Mouse (Mus musculus) c-Kit-positive CD71-positive TER-119-positive erythroid progenitor cells, embryonic 14.5 days (primary cell): ENCODE data around the gene Ncstn.

Experiments used
- DNase-seq: peaks from one replicate; pipeline ENCODE4 v3.0.0-alpha.2; 2013; ENCODE audit warnings: low spot score

The Ncstn gene

DNA sequence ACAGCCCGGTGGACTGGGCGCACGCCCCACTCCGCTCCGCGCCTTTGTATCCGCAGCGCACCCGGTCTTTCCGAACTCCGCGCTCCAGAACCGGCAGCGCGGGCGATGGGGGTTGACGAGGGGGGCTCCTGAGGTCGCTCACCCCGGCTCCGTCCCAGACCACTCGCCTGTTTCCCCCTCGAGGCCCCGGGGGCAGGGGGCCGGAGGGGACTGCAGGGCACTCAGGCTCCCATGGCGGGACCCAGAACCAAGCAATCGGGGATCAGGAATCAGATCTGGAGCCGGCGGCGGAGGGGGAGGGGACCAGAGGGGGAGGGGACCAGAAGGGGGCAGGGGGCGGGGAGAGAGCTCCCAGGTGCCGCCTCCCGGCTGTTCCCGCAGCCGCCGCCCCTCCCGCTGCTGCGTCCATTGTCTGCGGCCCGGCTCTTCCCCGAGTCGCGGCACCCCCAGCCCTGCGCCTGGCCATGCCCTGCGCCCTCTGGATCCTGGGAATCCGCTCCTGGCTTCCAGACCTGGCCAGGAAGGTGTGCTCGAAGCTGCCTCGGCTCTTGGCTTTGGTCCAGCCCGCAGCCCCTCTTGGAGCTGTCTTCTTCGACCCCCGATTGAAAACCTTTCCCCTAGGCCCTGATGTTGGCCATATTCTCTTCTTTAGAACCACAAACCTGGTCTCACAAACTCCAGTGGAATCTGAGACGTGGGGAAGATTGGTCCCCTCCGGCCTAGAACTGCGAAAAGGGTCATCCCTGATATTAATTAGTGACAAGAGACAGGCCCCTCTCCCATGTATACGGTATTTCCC lies 55.4 kb downstream of the Ncstn start:
- DNase-seq, result peak; percentile 49

DNA sequence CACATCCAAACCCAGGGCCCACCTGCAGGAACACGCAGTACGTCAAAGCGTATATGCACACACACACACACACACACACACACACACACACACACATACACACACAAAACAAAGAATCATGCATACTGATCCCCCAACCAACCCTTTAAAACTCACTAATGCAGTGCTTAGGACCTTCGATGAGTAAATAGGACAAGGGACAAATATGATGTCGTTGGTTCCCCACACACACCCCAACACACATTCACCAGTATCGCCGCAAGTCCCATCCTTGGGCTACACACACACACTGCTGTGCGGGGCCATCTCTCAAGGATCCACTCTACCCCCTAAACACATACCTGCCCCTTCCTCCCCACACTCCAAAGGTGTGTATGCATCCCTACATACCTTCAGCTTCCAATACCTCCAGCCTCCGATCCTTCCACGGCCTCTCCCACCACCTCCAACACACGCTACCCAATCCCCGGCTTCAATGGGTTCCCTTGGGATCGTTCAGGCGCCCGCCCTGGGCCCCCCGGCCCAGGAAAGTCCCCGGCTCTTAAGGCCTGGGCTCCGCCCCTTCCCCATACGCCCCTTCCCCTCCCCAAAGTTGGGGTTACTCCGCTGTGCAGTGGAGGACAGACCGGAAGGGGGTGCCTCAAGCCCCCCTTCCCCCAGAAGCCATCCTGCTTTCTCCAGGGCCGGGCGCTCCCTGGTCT lies 56.2 kb downstream of the Ncstn start:
- no peak for DNase-seq

DNA sequence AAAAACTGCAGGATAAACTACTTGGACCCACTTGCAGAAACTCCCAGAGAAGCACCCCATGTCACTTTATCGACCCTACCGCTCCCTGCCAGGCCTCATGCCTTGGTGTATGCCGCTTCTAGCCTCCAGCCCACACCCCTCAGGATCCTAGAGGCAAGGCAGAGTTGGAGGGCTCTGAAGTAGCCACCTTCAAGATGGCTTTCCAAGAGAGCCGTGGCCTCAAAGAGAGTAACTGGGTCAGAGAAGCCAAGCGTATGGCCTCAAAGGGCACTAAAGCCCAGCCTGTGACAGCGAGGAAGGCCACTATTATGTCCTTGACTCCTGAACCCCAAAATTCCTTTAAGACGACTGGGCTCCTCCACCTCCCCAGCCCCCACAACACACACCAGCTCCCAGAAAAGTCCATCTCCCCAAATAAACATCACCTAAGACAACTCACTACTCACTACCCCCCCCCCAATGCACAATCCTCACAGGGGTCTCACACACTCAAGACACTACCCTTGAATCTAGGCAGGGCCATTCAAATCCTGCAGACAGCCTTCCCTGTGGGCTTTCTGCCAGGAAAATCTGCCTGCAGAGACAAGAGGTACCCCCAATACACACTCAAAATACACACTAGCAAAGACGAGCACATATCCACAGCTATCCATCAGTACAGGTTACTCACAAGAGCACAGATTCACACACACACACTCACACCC lies 57.2 kb downstream of the Ncstn start:
- DNase-seq, result no peak

DNA sequence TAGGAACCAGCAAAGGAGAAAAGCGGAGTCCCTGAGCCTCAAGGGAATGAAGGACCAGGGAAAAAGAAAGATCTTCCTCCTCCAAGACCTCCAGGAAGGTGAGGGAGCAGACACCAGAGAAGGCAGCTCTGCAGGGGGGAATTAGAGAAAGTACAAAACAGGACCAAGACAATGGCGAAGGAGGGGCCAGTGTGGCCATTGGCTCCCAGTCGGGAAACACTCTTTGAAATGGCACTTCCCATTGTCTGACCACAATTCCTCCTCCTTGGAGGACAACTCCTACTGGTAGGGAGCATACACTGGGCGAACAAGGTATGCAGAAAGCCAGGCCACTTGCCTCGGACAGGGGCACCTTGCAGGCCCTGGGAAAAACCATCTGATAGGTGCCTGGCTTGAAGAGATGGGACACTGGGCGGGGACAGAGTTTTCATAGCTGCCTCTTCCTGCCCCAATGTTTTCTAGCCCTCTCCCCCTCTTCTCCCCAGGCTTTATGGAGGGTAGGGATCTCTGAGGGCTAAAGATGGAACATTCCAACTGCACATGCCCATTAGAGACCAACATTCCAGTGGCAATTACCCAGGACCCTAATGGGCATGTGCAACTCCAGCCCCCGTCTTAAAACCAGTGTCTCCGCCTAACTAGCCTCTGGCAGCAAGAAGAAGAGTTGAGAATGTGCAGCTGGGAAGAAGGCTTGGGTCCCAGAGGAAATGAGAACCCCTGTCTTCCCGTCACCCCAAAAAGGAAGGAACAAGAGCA lies 58.3 kb downstream of the Ncstn start:
- no peak for DNase-seq

DNA sequence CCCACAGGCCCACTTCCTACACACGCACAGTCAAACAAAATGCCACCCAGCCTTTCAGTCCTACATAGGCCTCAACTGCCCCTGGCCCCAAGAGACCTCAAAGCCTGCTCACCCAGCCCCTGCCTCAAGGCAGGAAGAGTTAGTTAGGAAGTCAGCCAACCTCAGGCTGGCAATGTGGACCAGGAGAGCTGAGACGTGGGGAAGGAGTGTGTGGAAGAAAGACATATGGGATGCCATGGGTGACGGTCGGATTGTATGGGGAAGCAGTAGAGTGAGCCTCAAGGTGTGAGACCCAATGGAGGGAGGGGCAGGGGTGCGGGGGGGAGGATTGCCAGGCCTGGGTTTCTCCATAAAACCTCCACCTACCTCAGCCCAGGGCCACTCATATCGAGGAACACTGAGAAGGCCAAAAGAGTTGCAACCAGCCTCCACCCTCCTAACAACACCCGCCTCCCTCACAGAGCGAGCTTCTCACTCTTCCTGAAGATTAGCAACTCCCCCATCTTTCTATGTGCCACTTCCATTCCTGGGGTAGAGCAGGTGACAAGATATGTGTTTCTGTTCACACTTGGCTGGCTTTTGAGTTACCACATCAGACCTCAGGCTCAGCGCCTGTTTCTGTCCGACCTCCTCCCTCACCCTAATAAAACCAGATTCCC lies 62.6 kb downstream of the Ncstn start:
- no peak for DNase-seq

DNA sequence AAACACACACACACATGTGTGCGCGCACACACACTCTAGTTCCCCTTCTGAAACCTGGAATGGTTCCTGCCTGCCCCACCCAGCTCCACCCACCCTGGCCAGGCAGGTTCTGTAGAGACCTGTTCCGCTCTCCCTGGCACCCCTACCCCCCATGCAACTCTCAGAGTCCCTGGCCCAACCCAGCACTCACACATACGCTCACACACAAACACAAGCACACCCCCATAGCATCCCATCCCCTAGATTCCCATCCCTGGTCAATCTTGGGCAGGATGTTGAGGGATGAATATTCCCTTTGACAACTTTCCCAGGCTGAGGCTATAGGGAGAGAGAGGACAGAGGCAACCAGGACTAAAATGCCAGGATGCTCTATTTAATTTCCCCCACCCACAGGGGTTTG lies 63.3 kb downstream of the Ncstn start:
- no peak for DNase-seq

DNA sequence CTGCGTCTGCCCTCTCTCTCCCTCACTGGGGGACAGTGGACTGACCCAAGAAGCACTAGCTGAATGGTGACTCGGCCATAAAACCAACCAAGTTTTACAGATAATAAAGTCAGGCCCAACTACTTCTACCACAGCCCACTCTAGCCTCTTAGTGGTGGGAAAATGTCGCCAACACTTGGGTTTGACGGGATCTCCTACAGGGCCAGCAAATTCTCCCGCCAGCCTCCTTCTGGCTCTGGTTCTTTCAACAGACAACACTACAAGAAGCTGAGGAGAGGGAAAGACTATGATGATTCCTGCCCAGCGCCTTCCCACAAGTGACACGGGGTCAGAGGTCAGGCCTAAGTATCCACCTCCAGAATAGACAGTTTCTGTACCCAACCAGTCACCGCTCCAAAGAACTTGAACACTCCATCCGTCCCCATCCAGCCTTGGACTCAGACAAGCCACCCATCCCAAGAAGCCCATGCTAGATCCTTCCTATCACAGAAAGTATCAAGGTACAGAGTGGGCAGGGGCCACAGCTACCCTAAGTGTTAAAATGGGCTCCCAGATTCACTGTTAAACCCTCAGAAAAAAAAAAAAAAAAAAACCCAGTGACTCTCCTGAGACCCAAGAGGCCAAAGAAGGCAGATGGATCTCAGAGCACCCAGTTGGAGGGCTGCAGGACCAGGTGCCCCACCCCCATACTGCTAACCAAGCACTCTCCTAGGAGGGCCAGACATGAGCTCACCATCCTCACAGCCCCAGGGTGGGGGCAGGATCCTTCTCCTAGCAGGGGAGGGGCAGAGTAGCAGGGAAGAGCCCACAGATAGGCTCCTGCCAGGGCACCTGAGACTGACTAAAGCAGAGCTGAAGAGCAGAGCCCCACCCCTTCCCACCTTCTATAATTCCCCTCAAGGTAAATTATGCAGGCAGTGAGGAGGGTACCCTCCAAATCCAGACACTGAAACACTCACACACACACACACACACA lies 64.0 kb downstream of the Ncstn start:
- no peak for DNase-seq

DNA sequence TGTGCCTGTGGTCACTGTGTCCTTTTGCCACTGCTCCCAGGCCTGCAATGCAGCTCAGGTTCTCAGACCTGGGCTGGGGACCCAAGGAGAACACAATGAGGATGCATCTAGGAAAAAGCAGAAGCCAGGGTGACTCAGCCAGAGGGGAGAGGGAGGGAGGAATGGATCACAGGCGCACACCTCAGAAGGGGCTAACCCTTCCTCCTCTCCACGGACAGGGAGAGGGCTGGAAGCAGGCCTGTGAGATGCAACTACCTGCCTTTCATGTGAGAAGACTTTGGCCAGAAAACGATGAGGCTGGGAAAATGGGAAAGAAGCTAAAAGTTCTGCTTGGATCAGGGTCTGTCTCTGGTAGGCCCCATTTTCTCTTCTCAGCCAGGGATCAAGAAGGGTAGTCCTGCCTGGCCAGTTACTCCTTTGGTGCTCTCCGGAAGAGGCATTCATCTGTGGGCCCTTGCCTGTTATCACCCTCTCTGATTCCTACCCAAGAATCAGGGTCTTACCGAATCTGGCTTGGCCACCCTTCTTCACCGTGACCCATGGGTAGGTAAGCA lies 65.0 kb downstream of the Ncstn start:
- DNase-seq, result no peak

DNA sequence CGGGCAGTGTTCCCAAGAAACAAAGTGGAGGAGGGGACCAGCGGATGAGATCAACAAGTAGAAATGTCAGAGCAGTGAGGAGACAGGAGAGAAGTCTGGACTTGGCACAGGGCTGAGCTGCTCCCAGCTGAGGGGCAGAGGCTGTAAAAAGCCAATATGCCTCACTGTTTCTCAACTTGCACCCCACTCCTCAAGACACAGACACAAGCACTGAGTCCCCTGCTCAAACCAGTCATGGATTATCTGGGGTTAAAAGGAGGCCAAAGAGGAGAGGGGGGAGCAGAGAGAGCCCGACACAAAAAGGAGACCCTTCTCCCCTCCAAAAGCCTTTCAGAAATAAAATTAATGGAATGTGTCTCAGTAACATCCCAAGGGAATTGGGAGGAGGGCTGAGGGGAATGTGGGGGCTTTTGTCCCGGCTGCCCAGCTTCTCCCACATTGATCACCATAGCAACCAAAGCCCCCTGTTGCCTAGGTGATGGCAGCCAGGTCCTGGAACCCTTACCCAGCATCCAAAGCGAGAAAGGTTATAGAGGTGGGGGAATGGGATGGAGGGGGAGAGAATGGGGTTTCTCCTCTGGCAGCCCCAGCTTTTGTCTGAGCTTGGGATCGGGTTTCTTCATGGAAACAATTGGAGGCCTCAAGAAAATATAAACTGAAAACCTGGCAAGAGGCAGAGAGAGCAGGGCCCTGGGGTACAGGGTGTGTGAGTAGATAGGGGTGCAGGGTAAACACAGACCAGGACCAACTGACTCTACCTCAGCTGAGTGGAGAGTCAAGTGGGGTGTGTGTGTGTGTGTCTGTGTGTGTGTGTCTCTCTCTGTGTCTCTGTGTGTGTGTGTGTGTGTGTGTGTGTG lies 65.7 kb downstream of the Ncstn start:
- no peak for DNase-seq

DNA sequence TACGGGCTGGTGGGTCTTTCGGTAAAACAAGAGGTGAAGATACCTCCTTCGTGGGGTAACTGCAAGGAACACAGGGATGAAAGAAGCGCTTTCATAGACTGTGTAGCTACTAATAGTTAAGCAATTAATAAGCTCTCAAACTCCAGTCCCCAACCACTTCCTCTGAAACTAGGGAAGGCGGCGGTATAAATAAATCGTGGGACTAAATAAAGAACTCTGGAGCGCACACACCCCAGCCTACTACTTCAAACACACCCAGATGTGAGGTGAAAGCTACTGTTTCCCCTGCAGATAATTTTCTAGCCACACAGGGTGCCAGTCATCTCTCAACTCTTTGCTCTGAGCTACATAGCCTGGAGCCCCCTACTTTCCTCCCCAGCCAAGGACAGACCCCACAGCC lies 66.6 kb downstream of the Ncstn start:
- no peak for DNase-seq
